18 mouse cellular contexts compared by ENCODE assay signal in the genomic region with DNA sequence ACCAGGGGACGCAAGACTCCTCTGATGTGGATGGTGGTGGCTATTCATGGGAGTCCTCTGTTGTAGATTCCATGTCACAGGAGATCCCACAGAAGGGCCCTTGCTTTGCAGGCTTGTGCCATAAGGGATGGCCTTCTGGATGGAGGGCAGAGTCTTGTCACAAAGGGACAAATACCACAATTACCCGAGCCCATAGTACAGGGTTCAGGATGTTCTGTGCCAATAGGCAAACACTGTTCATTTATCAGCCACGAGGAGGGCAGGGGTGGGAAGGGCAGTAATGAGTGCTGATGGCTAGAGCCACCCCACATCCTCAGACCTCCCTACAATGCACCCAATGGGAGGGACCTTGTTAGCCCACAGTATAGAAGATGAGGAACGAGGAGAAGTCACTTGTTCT.
"Had no signal": no experiment of that assay in that cellular context is flagged by ENCODE, and none has a peak within 500 bp of the region (broad histone marks: within the 10 kb centered on the region; RNA-seq: fewer than 3 reads in every experiment).

No protein-coding gene starts in this region.

- H3K27ac ChIP-seq: liver, embryonic 14.5 days; midbrain, embryonic 13.5 days; neural tube, embryonic 13.5 days; neural tube, embryonic 15.5 days; stomach, embryonic 15.5 days had no signal

- DNase-seq: lung, adult 18-20 months; lung, embryonic 14.5 days; lung, postnatal 10 days; lung, postnatal 4 days; retina, postnatal 1 day; right cerebral cortex, adult 18-20 months; right cerebral cortex, postnatal 25 days; right cerebral cortex, postnatal 4 days; spleen, adult 18-20 months; thymus, adult 18-20 months had no signal

- H3K27me3 ChIP-seq: midbrain, embryonic 13.5 days; neural tube, embryonic 13.5 days; neural tube, embryonic 15.5 days; stomach, embryonic 15.5 days had no signal

- H3K36me3 ChIP-seq: neural tube, embryonic 13.5 days; neural tube, embryonic 15.5 days; stomach, embryonic 15.5 days had no signal

- ATAC-seq: midbrain, embryonic 13.5 days; midbrain, embryonic 16.5 days had no signal

- H3K9me3 ChIP-seq: midbrain, embryonic 13.5 days; neural tube, embryonic 13.5 days; neural tube, embryonic 15.5 days; stomach, embryonic 15.5 days had no signal

- H3K9ac ChIP-seq: liver, embryonic 14.5 days; lung, embryonic 14.5 days; midbrain, embryonic 13.5 days; neural tube, embryonic 13.5 days; neural tube, embryonic 15.5 days; stomach, embryonic 15.5 days had no signal

- H3K4me2 ChIP-seq: lung, embryonic 14.5 days; midbrain, embryonic 11.5 days; midbrain, embryonic 13.5 days; neural tube, embryonic 13.5 days; neural tube, embryonic 15.5 days; stomach, embryonic 15.5 days had no signal

- H3K4me3 ChIP-seq: midbrain, embryonic 13.5 days; myocyte; neural tube, embryonic 13.5 days; neural tube, embryonic 15.5 days; stomach, embryonic 15.5 days had no signal

- H3K4me1 ChIP-seq: stomach, embryonic 15.5 days had no signal
